Comparison of ENCODE assay signal across 17 mouse cellular contexts in the genomic region with DNA sequence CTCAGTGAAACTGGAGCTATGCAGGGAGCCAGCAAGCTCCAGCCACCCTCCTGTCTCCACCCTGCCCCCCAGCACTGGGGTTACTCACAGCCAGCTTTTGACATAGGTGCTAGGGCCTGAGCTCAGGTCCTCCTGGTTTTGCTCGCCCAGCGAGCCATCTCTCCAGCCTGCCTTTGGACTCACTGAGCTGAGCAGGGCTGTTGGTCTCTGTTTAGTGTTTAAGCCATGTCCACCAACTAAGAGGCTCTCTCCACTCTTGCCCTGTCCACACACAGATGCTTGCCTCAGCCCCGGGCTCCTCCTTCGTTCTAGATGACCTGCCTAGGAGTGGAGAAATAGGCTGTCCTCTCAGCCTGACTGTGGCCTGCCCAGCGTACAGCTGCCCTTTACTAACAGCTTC. TPM values are rescaled to one million over a fixed set of nuclear protein-coding genes. Genes with fewer than 3 reads are reported as not detected.
DNase-seq lines count a peak whose midpoint lies in the region; ATAC-seq lines count a peak whose summit lies in the region.
"Had no signal": no experiment of that assay in that cellular context is flagged by ENCODE, and none has a peak within 500 bp of the region (broad histone marks: within the 10 kb centered on the region; RNA-seq: fewer than 3 reads in every experiment).

No protein-coding gene starts in this region.

- H3K9me3 ChIP-seq in heart, embryonic 11.5 days (replicated peaks; ENCODE audit: control insufficient read depth, low read length) = no peaks in the 10 kb centered on the region
- H3K9me3 ChIP-seq: hindbrain, embryonic 12.5 days; midbrain, embryonic 12.5 days had no signal

- no peak for DNase-seq in heart, postnatal 4 days
- peak; percentile 15 for DNase-seq in 3134 (ENCODE audit: extremely low read depth, insufficient read length, low spot score)
- DNase-seq in MN1 (ENCODE audit: low spot score) = peak; percentile 18
- DNase-seq in thymus, postnatal 36 days = no peak
- no peak for DNase-seq in left cerebral cortex, adult 9 months (ENCODE audit: low spot score in 2 of 2)
- DNase-seq: cerebellum, adult 11-12 months; cerebellum, postnatal 14 days; kidney, postnatal 25 days; right cerebral cortex, postnatal 25 days; spleen, adult 18-20 months; thymus, postnatal 25 days had no signal

- H3K4me2 ChIP-seq in heart, embryonic 11.5 days = no peak overlapping the region
- H3K4me2 ChIP-seq: hindbrain, embryonic 12.5 days; midbrain, embryonic 12.5 days had no signal

- no peaks in the 10 kb centered on the region for H3K36me3 ChIP-seq in heart, embryonic 11.5 days (ENCODE audit: control insufficient read depth, insufficient read depth, low read length)
- H3K36me3 ChIP-seq in macrophage (ENCODE audit: inconsistent target) = peaks cover 11% of the 10 kb centered on the region; the same call in 1 of the 2 replicates
- H3K36me3 ChIP-seq: hindbrain, embryonic 12.5 days; midbrain, embryonic 12.5 days had no signal

- H3K4me1 ChIP-seq in heart, embryonic 11.5 days (ENCODE audit: control insufficient read depth, insufficient read depth, low read length) = peaks cover 43% of the 10 kb centered on the region

- 58% methylated on average over 5 of the region's 5 CpGs for WGBS in heart, embryonic 11.5 days (ENCODE audit: insufficient replicate concordance)
- 97% methylated on average over 5 of the region's 5 CpGs for WGBS in macrophage (ENCODE audit: missing documents)

- no peaks in the 10 kb centered on the region for H3K79me2 ChIP-seq in macrophage (ENCODE audit: inconsistent target)

- H3K4me3 ChIP-seq in heart, embryonic 11.5 days (ENCODE audit: low read depth, low read length) = no peak overlapping the region
- H3K4me3 ChIP-seq in macrophage (ENCODE audit: inconsistent target) = no peak overlapping the region
- H3K4me3 ChIP-seq: hindbrain, embryonic 12.5 days; layer of hippocampus, adult 2 months; midbrain, embryonic 12.5 days had no signal

- peak overlapping the region; percentile 55 for H3K27ac ChIP-seq in heart, embryonic 11.5 days (ENCODE audit: low read depth, low read length)
- peak overlapping the region; percentile 48 for H3K27ac ChIP-seq in macrophage
- H3K27ac ChIP-seq: hindbrain, embryonic 12.5 days; layer of hippocampus, adult 2 months; midbrain, embryonic 12.5 days had no signal

- no peak for ATAC-seq in heart, embryonic 11.5 days (replicated peaks; ENCODE audit: insufficient number of reproducible peaks, low FRiP score, low TSS enrichment)
- ATAC-seq: intestine, postnatal 0 days had no signal

- no peaks in the 10 kb centered on the region for H3K27me3 ChIP-seq in heart, embryonic 11.5 days (ENCODE audit: control insufficient read depth, insufficient read depth, low read length)
- H3K27me3 ChIP-seq: hindbrain, embryonic 12.5 days; midbrain, embryonic 12.5 days had no signal

- 0 out of 2 replicates have a peak overlapping the region, but pooled peaks have one; percentile 22 for H3K9ac ChIP-seq in heart, embryonic 11.5 days (ENCODE audit: low read depth, low read length)
- H3K9ac ChIP-seq: hindbrain, embryonic 12.5 days; midbrain, embryonic 12.5 days had no signal

RNA-seq across cellular contexts. Expression of a gene that starts 33.5 kb away (rescaled TPM):
- polyA plus RNA-seq in heart, embryonic 11.5 days (2014; fragmentation: Nextera tagmentation; extraction: Ambion mirVana) = 29.7 and 32.8 TPM in 2 replicates
- 10 to 100 TPM; 24.8 to 26.6 TPM for total RNA-seq in heart, postnatal 4 days (2021)
- 100 to 1,000 TPM in 7 of 26 experiments, 10 to 100 TPM in 19; 19.9 to 142 (median 79.2) TPM for total RNA-seq in macrophage (2018; cell fraction: chromatin; rRNA removed)
- total RNA-seq in macrophage (2018; cell fraction: cytosol; rRNA removed) = 10 to 100 TPM; 14.1 to 44.1 (median 24.6) TPM
- total RNA-seq in macrophage (2018; cell fraction: nucleus; rRNA removed) = 100 to 1,000 TPM in 2 of 26 experiments, 10 to 100 TPM in 24; 24.5 to 104 (median 57.7) TPM
- polyA plus RNA-seq in macrophage (2018) = 27.0 to 33.0 TPM (median 32.7 TPM) in 3 replicates

Comparison
In these comparisons a context has a peak if more than half of its experiments do, and no peak if none do; other contexts are left out.
1. DNase-seq: peak in 3134 (single experiment) and MN1 (single experiment); none in heart, postnatal 4 days (single experiment), thymus, postnatal 36 days (0 of 2) and left cerebral cortex, adult 9 months (0 of 2).